ENCODE assay signal across 14 mouse cellular contexts in genomic region chr6:52229558-52230416, GRCm38 (mm10). TPM values are rescaled to one million over a fixed set of nuclear protein-coding genes. Genes with fewer than 3 reads are reported as not detected.
DNase-seq lines count a peak whose midpoint lies in the region; ATAC-seq and TF ChIP-seq lines count a peak whose summit lies in the region.
"Had no signal": no experiment of that assay in that cellular context is flagged by ENCODE, and none has a peak within 500 bp of the region (broad histone marks: within the 10 kb centered on the region; RNA-seq: fewer than 3 reads in every experiment).

No protein-coding gene starts in this region.

- TF ChIP-seq EP300 in liver, postnatal 0 days (IDR thresholded peaks at IDR 0.05; ENCODE audit: low read depth) = no peak

- peaks cover 96% of the 10 kb centered on the region for H3K27me3 ChIP-seq in liver, embryonic 11.5 days (replicated peaks; ENCODE audit: control insufficient read depth, insufficient read depth, low read length)
- H3K27me3 ChIP-seq in liver, postnatal 0 days (ENCODE audit: insufficient read depth, low read length) = peaks cover 97% of the 10 kb centered on the region
- H3K27me3 ChIP-seq in limb, embryonic 14.5 days (ENCODE audit: control insufficient read depth, insufficient read depth, low read length) = no peaks in the 10 kb centered on the region

- H3K4me1 ChIP-seq in liver, embryonic 11.5 days (replicated peaks; ENCODE audit: control insufficient read depth, insufficient read depth, low read length) = no peaks in the 10 kb centered on the region
- H3K4me1 ChIP-seq in liver, postnatal 0 days (ENCODE audit: insufficient read depth) = 0 out of 2 replicates have a peak, but pooled peaks cover 5% of the 10 kb centered on the region
- peaks cover 16% of the 10 kb centered on the region for H3K4me1 ChIP-seq in limb, embryonic 14.5 days (ENCODE audit: control insufficient read depth, insufficient read depth, low read length)

- DNase-seq in liver, embryonic 11.5 days (ENCODE audit: low spot score) = no peak
- DNase-seq in liver, postnatal 0 days = no peak
- DNase-seq in ES-CJ7 (ENCODE audit: low read depth, low spot score) = peak; percentile 78
- DNase-seq in kidney, adult 18-20 months = peak; percentile 88
- DNase-seq in limb, embryonic 14.5 days (ENCODE audit: low spot score) = no peak
- no peak for DNase-seq in spleen, postnatal 14 days (ENCODE audit: low spot score in 2 of 2)
- DNase-seq in spleen, adult 18-20 months = no peak
- DNase-seq: thymus, adult 18-20 months had no signal

- TF ChIP-seq POLR2A in limb, embryonic 14.5 days (IDR thresholded peaks at IDR 0.05; ENCODE audit: borderline replicate concordance, extremely low read depth, insufficient read depth, insufficient read length) = 0 out of 2 replicates have a peak, but pooled peaks have one; percentile 3

- H3K4me3 ChIP-seq in liver, embryonic 11.5 days (ENCODE audit: low read depth, low read length) = peak overlapping the region; percentile 23
- H3K4me3 ChIP-seq in liver, postnatal 0 days (ENCODE audit: low read depth, low read length) = no peak overlapping the region
- peak overlapping the region; percentile 90 for H3K4me3 ChIP-seq in limb, embryonic 14.5 days (replicated peaks; ENCODE audit: low read length)
- H3K4me3 ChIP-seq: hindbrain, embryonic 12.5 days had no signal

- no peak for TF ChIP-seq CTCF in liver, postnatal 0 days (IDR thresholded peaks at IDR 0.05; ENCODE audit: low read depth)

- H3K36me3 ChIP-seq in liver, embryonic 11.5 days (ENCODE audit: control insufficient read depth, insufficient read depth, low read length) = no peaks in the 10 kb centered on the region
- H3K36me3 ChIP-seq in liver, postnatal 0 days (replicated peaks; ENCODE audit: insufficient read depth, low read length) = no peaks in the 10 kb centered on the region
- H3K36me3 ChIP-seq in limb, embryonic 14.5 days (ENCODE audit: control insufficient read depth, insufficient read depth, low read length) = peaks cover 64% of the 10 kb centered on the region
- H3K36me3 ChIP-seq: G1E; hindbrain, embryonic 12.5 days had no signal

- no peak overlapping the region for H3K27ac ChIP-seq in liver, embryonic 11.5 days (ENCODE audit: low read depth, low read length)
- no peak overlapping the region for H3K27ac ChIP-seq in liver, postnatal 0 days (ENCODE audit: low read depth)
- peak overlapping the region; percentile 99 for H3K27ac ChIP-seq in limb, embryonic 14.5 days (replicated peaks; ENCODE audit: low read depth, low read length)
- H3K27ac ChIP-seq: hindbrain, embryonic 12.5 days had no signal

- H3K9me3 ChIP-seq in liver, embryonic 11.5 days (ENCODE audit: control insufficient read depth, low read length) = no peaks in the 10 kb centered on the region
- H3K9me3 ChIP-seq in liver, postnatal 0 days (ENCODE audit: low read length) = no peaks in the 10 kb centered on the region
- no peaks in the 10 kb centered on the region for H3K9me3 ChIP-seq in limb, embryonic 14.5 days (ENCODE audit: control insufficient read depth, low read length)
- H3K9me3 ChIP-seq: hindbrain, embryonic 12.5 days had no signal

- no peak overlapping the region for H3K9ac ChIP-seq in liver, embryonic 11.5 days (ENCODE audit: low read depth, low read length)
- no peak overlapping the region for H3K9ac ChIP-seq in liver, postnatal 0 days (replicated peaks)
- peak overlapping the region; percentile 100 for H3K9ac ChIP-seq in limb, embryonic 14.5 days (ENCODE audit: low read depth, low read length, severe bottlenecking)
- H3K9ac ChIP-seq: hindbrain, embryonic 12.5 days had no signal

- 3% methylated on average over 44 of the region's 44 CpGs for WGBS in liver, embryonic 11.5 days
- 2% methylated on average over 44 of the region's 44 CpGs for WGBS in liver, postnatal 0 days (ENCODE audit: insufficient replicate concordance)
- WGBS in limb, embryonic 14.5 days = under 1% methylated on average over 42 of the region's 44 CpGs

- no peak overlapping the region; the same call in 1 of the 2 replicates for H3K4me2 ChIP-seq in liver, embryonic 11.5 days
- no peak overlapping the region for H3K4me2 ChIP-seq in liver, postnatal 0 days (ENCODE audit: low read depth, low read length)
- H3K4me2 ChIP-seq in limb, embryonic 14.5 days (replicated peaks; ENCODE audit: low read depth, low read length, severe bottlenecking) = peak overlapping the region; percentile 96
- H3K4me2 ChIP-seq: hindbrain, embryonic 12.5 days; midbrain, embryonic 11.5 days had no signal

- no peak for ATAC-seq in liver, embryonic 11.5 days (replicated peaks; ENCODE audit: low FRiP score)
- no peak for ATAC-seq in liver, postnatal 0 days
- no peak for ATAC-seq in limb, embryonic 14.5 days (ENCODE audit: low FRiP score, low read depth)
- no peak for ATAC-seq in erythroblast, adult 5-6 weeks (replicated peaks; ENCODE audit: low FRiP score, poor library complexity, severe bottlenecking)

RNA-seq across cellular contexts. Expression of gene Hoxa9, which starts 1.1 kb away (rescaled TPM):
- polyA plus RNA-seq in liver, embryonic 11.5 days (2014; fragmentation: Nextera tagmentation; extraction: Ambion mirVana) = 1.8 and 2.2 TPM in 2 replicates
- polyA plus RNA-seq in liver, postnatal 0 days (2015; fragmentation: Nextera tagmentation; extraction: Ambion mirVana) = 0.11 and 0.26 TPM in 2 replicates
- 107 and 134 TPM in 2 replicates for polyA plus RNA-seq in limb, embryonic 14.5 days (2012; rRNA removed)
- 39.0 and 45.2 TPM in 2 replicates for polyA plus RNA-seq in limb, embryonic 14.5 days (2014; fragmentation: Nextera tagmentation; extraction: Ambion mirVana)
- total RNA-seq in erythroblast, adult 5-6 weeks (2015; ENCODE audit: low replicate concordance) = 3.3 TPM in 1 of 2 replicates, not detected in the other
- total RNA-seq in erythroblast, adult 5-6 weeks (2017; ENCODE audit: low replicate concordance) = 2.5 and 4.0 TPM in 2 replicates
- total RNA-seq: left cerebral cortex, postnatal 10 days had no signal
- polyA plus RNA-seq: brain, embryonic 14.5 days; G1E; midbrain, embryonic 11.5 days had no signal

RNA-seq across cellular contexts. Expression of gene Hoxa7, which starts 8.1 kb away (rescaled TPM):
- 2.7 and 3.1 TPM in 2 replicates for polyA plus RNA-seq in liver, embryonic 11.5 days (2014; fragmentation: Nextera tagmentation; extraction: Ambion mirVana)
- polyA plus RNA-seq in liver, postnatal 0 days (2015; fragmentation: Nextera tagmentation; extraction: Ambion mirVana) = 0.39 and 0.50 TPM in 2 replicates
- polyA plus RNA-seq in limb, embryonic 14.5 days (2012; rRNA removed) = 15.8 and 17.0 TPM in 2 replicates
- 8.9 and 10.1 TPM in 2 replicates for polyA plus RNA-seq in limb, embryonic 14.5 days (2014; fragmentation: Nextera tagmentation; extraction: Ambion mirVana)
- 0.77 and 2.5 TPM in 2 replicates for total RNA-seq in erythroblast, adult 5-6 weeks (2015; ENCODE audit: low replicate concordance)
- total RNA-seq in erythroblast, adult 5-6 weeks (2017; ENCODE audit: low replicate concordance) = 1.3 and 2.1 TPM in 2 replicates
- total RNA-seq: left cerebral cortex, postnatal 10 days had no signal
- polyA plus RNA-seq: midbrain, embryonic 11.5 days had no signal

RNA-seq across cellular contexts. Expression of gene Hoxa10, which starts 10.9 kb away (rescaled TPM):
- polyA plus RNA-seq in liver, embryonic 11.5 days (2014; fragmentation: Nextera tagmentation; extraction: Ambion mirVana) = 0.91 and 2.2 TPM in 2 replicates
- polyA plus RNA-seq in liver, postnatal 0 days (2015; fragmentation: Nextera tagmentation; extraction: Ambion mirVana) = not detected in 2 replicates
- 111 and 136 TPM in 2 replicates for polyA plus RNA-seq in limb, embryonic 14.5 days (2012; rRNA removed)
- polyA plus RNA-seq in limb, embryonic 14.5 days (2014; fragmentation: Nextera tagmentation; extraction: Ambion mirVana) = 117 and 149 TPM in 2 replicates
- not detected in 2 replicates for total RNA-seq in erythroblast, adult 5-6 weeks (2015; ENCODE audit: low replicate concordance)
- total RNA-seq in erythroblast, adult 5-6 weeks (2017; ENCODE audit: low replicate concordance) = not detected in 2 replicates
- total RNA-seq: left cerebral cortex, postnatal 10 days had no signal
- polyA plus RNA-seq: G1E; hindbrain, embryonic 12.5 days; midbrain, embryonic 11.5 days had no signal

RNA-seq across cellular contexts. Expression of gene Hoxa11, which starts 15.8 kb away (rescaled TPM):
- polyA plus RNA-seq in liver, embryonic 11.5 days (2014; fragmentation: Nextera tagmentation; extraction: Ambion mirVana) = 0.18 and 0.26 TPM in 2 replicates
- not detected in 2 replicates for polyA plus RNA-seq in liver, postnatal 0 days (2015; fragmentation: Nextera tagmentation; extraction: Ambion mirVana)
- 32.6 and 41.2 TPM in 2 replicates for polyA plus RNA-seq in limb, embryonic 14.5 days (2012; rRNA removed)
- polyA plus RNA-seq in limb, embryonic 14.5 days (2014; fragmentation: Nextera tagmentation; extraction: Ambion mirVana) = 31.1 and 39.0 TPM in 2 replicates
- total RNA-seq in erythroblast, adult 5-6 weeks (2015; ENCODE audit: low replicate concordance) = not detected in 2 replicates
- total RNA-seq in erythroblast, adult 5-6 weeks (2017; ENCODE audit: low replicate concordance) = not detected in 2 replicates
- total RNA-seq: G1E; left cerebral cortex, postnatal 10 days had no signal
- polyA plus RNA-seq: brain, embryonic 14.5 days; G1E; hindbrain, embryonic 12.5 days; midbrain, embryonic 11.5 days had no signal

RNA-seq across cellular contexts. Expression of gene Gm28308, which starts 16.6 kb away (rescaled TPM):
- polyA plus RNA-seq in liver, embryonic 11.5 days (2014; fragmentation: Nextera tagmentation; extraction: Ambion mirVana) = not detected in 2 replicates
- polyA plus RNA-seq in liver, postnatal 0 days (2015; fragmentation: Nextera tagmentation; extraction: Ambion mirVana) = not detected in 2 replicates
- 3.2 and 4.6 TPM in 2 replicates for polyA plus RNA-seq in limb, embryonic 14.5 days (2012; rRNA removed)
- polyA plus RNA-seq in limb, embryonic 14.5 days (2014; fragmentation: Nextera tagmentation; extraction: Ambion mirVana) = 1.1 TPM in 1 of 2 replicates, not detected in the other
- total RNA-seq in erythroblast, adult 5-6 weeks (2015; ENCODE audit: low replicate concordance) = not detected in 2 replicates
- not detected in 2 replicates for total RNA-seq in erythroblast, adult 5-6 weeks (2017; ENCODE audit: low replicate concordance)
- total RNA-seq: G1E; left cerebral cortex, postnatal 10 days had no signal
- polyA plus RNA-seq: brain, embryonic 14.5 days; G1E; hindbrain, embryonic 12.5 days; midbrain, embryonic 11.5 days had no signal

Comparison
In these comparisons a context has a peak if more than half of its experiments do, and no peak if none do; other contexts are left out.
1. DNase-seq: peak in ES-CJ7 (single experiment) and kidney, adult 18-20 months (single experiment); none in liver, embryonic 11.5 days (single experiment), liver, postnatal 0 days (single experiment), limb, embryonic 14.5 days (single experiment), spleen, postnatal 14 days (0 of 2) and spleen, adult 18-20 months (0 of 2).
2. RNA of gene Hoxa9, which starts 1.1 kb away (polyA plus RNA-seq): 39.0 to 134 TPM in limb, embryonic 14.5 days; 1.8 to 2.2 TPM in liver, embryonic 11.5 days and 0.11 to 0.26 TPM in liver, postnatal 0 days; every median in the first group is over 10 times any median in the second.
3. RNA of gene Hoxa10, which starts 10.9 kb away (polyA plus RNA-seq): 111 to 149 TPM in limb, embryonic 14.5 days; 0.91 to 2.2 TPM in liver, embryonic 11.5 days and not detected in liver, postnatal 0 days; every median in the first group is over 10 times any median in the second.